Comparison of ENCODE assay signal across 8 mouse cellular contexts in the genomic region with DNA sequence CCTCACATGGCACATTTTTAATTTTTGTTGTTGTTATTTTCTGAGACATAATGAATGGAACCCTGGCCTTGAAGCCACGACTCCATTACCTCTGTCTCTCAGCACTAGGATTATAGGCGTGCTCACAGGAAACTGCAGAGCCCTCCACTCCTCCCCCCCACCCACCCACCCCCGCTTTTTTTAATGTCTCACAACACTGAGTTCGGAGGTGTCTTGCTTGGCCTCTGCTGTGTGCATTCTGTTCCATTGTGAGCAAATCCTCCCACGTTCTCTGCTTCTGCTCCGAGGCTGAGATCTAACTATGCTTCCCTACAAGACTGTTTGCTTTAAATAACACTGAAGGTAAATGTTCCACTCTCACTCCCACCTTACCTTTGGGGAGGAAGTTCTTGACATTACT. TPM values are rescaled to one million over a fixed set of nuclear protein-coding genes. Genes with fewer than 3 reads are reported as not detected.
DNase-seq lines count a peak whose midpoint lies in the region; ATAC-seq and TF ChIP-seq lines count a peak whose summit lies in the region.

No protein-coding gene starts in this region.

- TF ChIP-seq CTCF in embryonic fibroblast, embryonic 13.5 days (IDR thresholded peaks at IDR 0.05; ENCODE audit: borderline replicate concordance, insufficient read depth, low read length), result no peak
- no peak for TF ChIP-seq CTCF in olfactory bulb, adult 2 months (IDR thresholded peaks at IDR 0.05; ENCODE audit: insufficient read depth, low read depth, low read length)

- DNase-seq in heart, adult 11 months, result peak; percentile 27
- DNase-seq in heart, postnatal 14 days, result no peak
- DNase-seq in CD4-positive, CD25-positive, alpha-beta regulatory T cell, adult 2 months (ENCODE audit: low read depth, low spot score), result peak; percentile 60
- no peak for DNase-seq in limb, embryonic 10.5 days (ENCODE audit: low spot score)
- no peak for DNase-seq in natural killer cell, adult 2 months (ENCODE audit: low spot score in 2 of 2)

- ATAC-seq in cerebellum, adult (ENCODE audit: insufficient number of reproducible peaks, low FRiP score, low TSS enrichment), result no peak

- no peak overlapping the region for H3K27ac ChIP-seq in embryonic fibroblast, embryonic 13.5 days (ENCODE audit: insufficient read depth, low read length)
- peak overlapping the region; percentile 94 for H3K27ac ChIP-seq in limb, embryonic 10.5 days
- peak overlapping the region; percentile 56; the same call in 1 of the 2 replicates for H3K27ac ChIP-seq in olfactory bulb, adult 2 months (ENCODE audit: insufficient read depth, low read depth, low read length)

- H3K36me3 ChIP-seq in limb, embryonic 10.5 days, result peaks cover 33% of the 10 kb centered on the region

- peak; percentile 27; the same call in 1 of the 2 replicates for TF ChIP-seq POLR2A in embryonic fibroblast, embryonic 13.5 days (IDR thresholded peaks at IDR 0.05; ENCODE audit: low read depth, low read length)
- no peak for TF ChIP-seq POLR2A in olfactory bulb, adult 2 months (IDR thresholded peaks at IDR 0.05; ENCODE audit: insufficient read depth, low read depth, low read length)

- no peaks in the 10 kb centered on the region for H3K9me3 ChIP-seq in limb, embryonic 10.5 days (replicated peaks)

- intact Hi-C loops in heart, postnatal 14 days (cut with DNase I), result loop anchor here (10.0 kb wide), 2 partner anchors 320 to 560 kb away; a partner anchor contains a TSS

- H3K27me3 ChIP-seq in limb, embryonic 10.5 days (ENCODE audit: low read depth, poor library complexity, severe bottlenecking), result no peaks in the 10 kb centered on the region

- H3K4me3 ChIP-seq in embryonic fibroblast, embryonic 13.5 days (ENCODE audit: insufficient read depth, low read length), result 0 out of 2 replicates have a peak overlapping the region, but pooled peaks have one; percentile 94
- peak overlapping the region; percentile 88 for H3K4me3 ChIP-seq in limb, embryonic 10.5 days
- H3K4me3 ChIP-seq in olfactory bulb, adult 2 months (ENCODE audit: insufficient read depth, low read depth, low read length), result no peak overlapping the region

- no peaks in the 10 kb centered on the region for H3K4me1 ChIP-seq in embryonic fibroblast, embryonic 13.5 days (ENCODE audit: control insufficient read depth, insufficient read depth, low read length)
- peaks cover 12% of the 10 kb centered on the region for H3K4me1 ChIP-seq in limb, embryonic 10.5 days
- H3K4me1 ChIP-seq in olfactory bulb, adult 2 months (ENCODE audit: control insufficient read depth, insufficient read depth, low read length), result peaks cover 7% of the 10 kb centered on the region; the same call in 1 of the 2 replicates

- WGBS in limb, embryonic 10.5 days, result 63% methylated on average over 6 of the region's 6 CpGs
- whole genome bisulfite sequencing in olfactory bulb, adult 2 months, result 18% methylated on average over 6 of the region's 6 CpGs

RNA-seq across cellular contexts. Expression of a gene that starts 0.5 kb away (rescaled TPM):
- total RNA-seq in heart, postnatal 14 days (2021), result 10 to 100 TPM; 20.1 to 23.3 TPM
- 41.5 and 43.0 TPM in 2 replicates for polyA plus RNA-seq in embryonic fibroblast, embryonic 13.5 days (2011; ENCODE audit: insufficient read length, low read depth, missing spikeins)
- polyA plus RNA-seq in limb, embryonic 10.5 days (2016; fragmentation: Nextera tagmentation; extraction: Ambion mirVana), result 78.3 and 79.0 TPM in 2 replicates
- not detected in 2 replicates for polyA plus RNA-seq in olfactory bulb, adult 2 months (2012; ENCODE audit: insufficient read depth, insufficient read length, low replicate concordance, missing spikeins)

Comparison
In these comparisons a context has a peak if more than half of its experiments do, and no peak if none do; other contexts are left out.
1. DNase-seq: peak in heart, adult 11 months (single experiment) and CD4-positive, CD25-positive, alpha-beta regulatory T cell, adult 2 months (single experiment); none in heart, postnatal 14 days (0 of 2), limb, embryonic 10.5 days (single experiment) and natural killer cell, adult 2 months (0 of 2).